Mouse (Mus musculus): ENCODE results near the gene Tmem151b.

Gene Tmem151b

GRCm38 (mm10) chr17:45564531-45565084, 15.1 kb upstream of the Tmem151b start:
- in situ Hi-C loops (cut with MboI), result no loop called here

DNA sequence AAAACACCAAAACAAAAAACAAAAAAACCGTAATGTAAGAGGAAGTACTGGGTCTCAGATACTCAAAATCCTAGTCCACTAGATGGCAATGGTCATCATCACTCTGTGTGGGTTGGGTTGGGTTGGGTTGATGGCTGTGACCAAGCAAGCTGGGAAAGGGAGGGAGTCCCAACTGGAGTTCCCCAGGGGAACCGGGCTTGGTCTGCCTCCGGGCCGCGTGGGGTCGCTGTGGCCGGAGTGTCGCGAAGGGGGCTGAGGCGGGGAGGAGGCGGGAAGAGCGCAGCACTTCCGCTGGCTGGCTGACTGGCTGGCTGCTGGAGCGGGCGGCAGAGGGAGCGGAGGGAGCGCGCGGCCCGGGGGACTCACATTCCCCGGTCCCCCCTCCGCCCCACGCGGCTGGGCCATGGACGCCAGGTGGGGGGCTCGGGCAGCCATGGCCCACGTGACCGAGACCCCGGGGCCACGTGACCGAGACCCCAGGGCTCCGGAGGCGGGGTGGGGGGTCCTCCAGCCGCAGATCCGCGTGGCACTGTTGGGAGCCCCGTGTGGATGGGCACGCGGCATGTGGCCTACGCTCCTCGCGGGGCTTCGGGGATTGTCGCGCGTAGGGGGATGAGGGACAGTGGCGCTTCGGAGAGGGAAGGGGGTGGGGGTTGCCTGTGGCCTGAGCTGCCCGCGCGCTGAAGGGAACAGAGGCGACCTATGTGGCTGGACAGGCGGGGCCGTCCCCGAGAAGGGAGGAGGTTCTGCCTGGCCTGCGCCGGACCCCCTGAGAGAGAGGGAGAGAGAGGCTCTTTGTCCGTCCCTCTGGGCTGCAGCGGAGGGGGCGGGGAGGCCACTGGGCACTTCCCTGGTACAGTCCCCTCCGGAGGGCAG, 14.4 kb upstream of the Tmem151b start, which contains the start of gene Slc35b2:
TSS of gene Slc35b2 (plus strand) at position 220 of the 876 bp plus-strand sequence.
- in situ Hi-C loops (cut with MboI), result no loop called here

DNA sequence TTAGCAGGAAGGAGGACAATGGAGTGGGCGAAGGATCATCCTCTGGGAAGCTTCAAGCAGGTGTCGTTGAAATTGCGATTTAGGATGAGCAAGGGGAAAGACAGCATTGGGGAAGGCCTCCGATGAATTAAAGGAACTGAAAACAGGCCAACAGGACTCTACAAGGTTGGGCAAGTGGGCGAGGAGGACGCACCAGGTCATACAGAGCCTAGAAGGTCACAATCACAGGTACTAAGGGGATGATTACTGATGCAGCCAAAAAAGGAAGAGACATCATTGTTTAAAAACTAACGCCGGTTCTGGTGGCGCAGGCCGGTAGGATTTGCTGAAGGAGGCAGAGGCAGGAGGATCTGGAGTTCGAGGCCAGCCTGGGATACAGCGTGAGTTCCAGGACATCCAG, 13.7 kb upstream of the Tmem151b start:
- in situ Hi-C loops (cut with MboI), result no loop called here

GRCm38 (mm10) chr17:45559732-45560525, 10.5 kb upstream of the Tmem151b start:
- in situ Hi-C loops (cut with MboI), result no loop called here

GRCm38 (mm10) chr17:45557998-45558862, 8.8 kb upstream of the Tmem151b start:
- in situ Hi-C loops (cut with MboI), result no loop called here

GRCm38 (mm10) chr17:45557246-45557824, 7.9 kb upstream of the Tmem151b start:
- in situ Hi-C loops (cut with MboI), result no loop called here

DNA sequence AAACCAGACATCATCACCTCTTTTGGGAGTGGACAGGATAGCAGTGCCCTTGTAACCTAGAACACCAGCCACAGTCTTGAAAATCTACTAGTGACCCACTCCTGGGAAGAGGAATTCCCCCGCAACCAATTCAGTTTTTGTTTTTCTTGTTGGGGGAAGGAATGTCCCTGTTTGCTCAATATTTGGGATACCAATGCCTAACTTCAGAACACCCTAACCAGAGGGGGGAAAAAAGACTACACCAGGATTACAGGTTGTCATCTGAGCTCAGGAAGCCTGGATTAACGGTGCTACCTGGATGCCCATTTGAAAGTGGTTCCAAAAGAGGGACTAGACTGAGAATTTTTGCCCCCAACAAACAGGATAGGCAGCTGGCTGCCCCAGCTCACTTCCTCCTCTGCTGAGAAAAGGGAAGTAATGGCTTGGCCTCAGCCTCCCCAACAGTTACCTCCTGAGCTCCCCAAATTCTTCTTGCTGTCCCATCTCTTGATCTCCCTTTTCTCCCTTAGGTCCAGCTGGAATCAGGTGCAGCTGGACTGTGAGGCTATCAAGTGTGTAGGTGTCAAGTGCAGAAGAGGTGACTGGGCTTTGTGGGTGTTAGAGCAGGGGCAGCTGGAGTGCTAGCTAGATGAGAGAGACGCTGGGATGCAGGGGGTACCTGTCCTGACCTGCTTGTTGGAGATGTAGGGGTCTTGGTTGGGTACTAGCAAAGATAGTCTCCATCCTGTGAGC, 7.2 kb upstream of the Tmem151b start:
- in situ Hi-C loops (cut with MboI), result no loop called here

DNA sequence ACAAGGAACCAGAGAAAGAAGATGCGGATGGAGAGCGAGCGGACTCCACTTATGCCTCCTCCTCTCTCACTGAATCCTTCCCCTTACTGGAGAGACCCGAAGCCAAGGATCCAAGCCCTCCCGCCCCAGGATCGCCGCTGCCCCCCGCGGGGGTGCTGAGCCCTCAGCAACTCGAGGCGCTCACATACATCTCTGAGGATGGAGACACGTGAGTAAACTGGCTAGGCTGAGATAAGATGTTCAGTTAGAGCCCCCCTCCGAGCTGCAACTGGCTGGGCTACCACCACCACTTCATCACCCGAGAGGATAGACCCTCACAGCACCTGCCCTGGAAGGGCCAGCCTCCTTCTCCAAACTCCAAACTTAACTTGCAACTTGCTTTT, 6.6 kb upstream of the Tmem151b start:
- in situ Hi-C loops (cut with MboI), result no loop called here

- in situ Hi-C loops (cut with MboI), result no loop called here
Observed at GRCm38 (mm10) chr17:45555452-45556106, 6.1 kb upstream of the Tmem151b start, which contains the start of gene Nfkbie. Gene Nfkbie, plus strand, starts transcription at chr17:45555703.

DNA sequence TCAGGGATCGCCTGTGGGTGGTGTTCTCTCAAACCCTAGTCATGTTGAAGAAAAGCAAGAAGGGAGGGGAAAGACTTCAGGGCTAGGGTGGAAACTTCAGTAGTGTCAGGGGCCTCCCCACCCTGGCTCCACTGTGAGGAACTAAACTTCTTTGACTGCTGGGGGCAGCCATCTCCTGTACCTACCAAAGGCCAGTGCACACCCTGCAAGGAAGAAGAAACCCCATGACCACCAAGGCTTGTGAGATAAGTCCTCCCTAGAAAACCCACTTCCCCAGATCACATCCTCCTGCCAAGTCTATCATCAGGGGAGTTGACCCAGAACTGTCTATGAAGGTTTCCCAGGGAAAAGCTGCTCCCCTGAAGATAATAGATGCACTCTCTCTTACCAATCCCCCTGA, 4.9 kb upstream of the Tmem151b start:
- in situ Hi-C loops (cut with MboI), result loop anchor here (5.0 kb wide), 1 partner anchor 37 kb away; no protein-coding TSS in a partner anchor

DNA sequence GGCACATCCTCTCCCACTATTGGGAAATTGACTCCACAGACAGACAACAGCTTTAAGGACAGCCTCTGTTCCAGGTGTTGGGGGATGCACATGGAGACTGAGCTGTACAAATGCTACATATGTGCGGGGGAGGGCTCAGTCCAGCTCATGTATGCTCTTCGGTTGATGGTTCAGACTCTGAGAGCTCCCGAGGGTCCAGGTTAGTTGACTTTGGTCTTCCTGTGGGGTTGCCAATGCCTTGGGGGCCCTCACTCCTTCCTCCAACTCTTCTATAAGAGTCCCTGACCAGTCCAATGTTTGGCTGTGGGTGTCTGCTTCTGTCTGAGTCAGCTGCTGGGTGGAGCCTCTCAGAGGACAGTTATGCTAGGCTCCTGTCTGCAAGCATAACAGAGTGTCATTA, 3.6 kb upstream of the Tmem151b start:
- in situ Hi-C loops (cut with MboI), result loop anchor here (5.0 kb wide), 1 partner anchor 36 kb away; no protein-coding TSS in a partner anchor

GRCm38 (mm10) chr17:45551816-45552451, 2.5 kb upstream of the Tmem151b start:
- in situ Hi-C loops (cut with MboI), result loop anchor here (5.0 kb wide), 1 partner anchor 35 kb away; no protein-coding TSS in a partner anchor

- in situ Hi-C loops (cut with MboI), result loop anchor here (5.0 kb wide), 1 partner anchor 34 kb away; no protein-coding TSS in a partner anchor
Observed at GRCm38 (mm10) chr17:45551249-45551796, 1.8 kb upstream of the Tmem151b start.

GRCm38 (mm10) chr17:45550253-45550652, 776 bp upstream of the Tmem151b start:
- in situ Hi-C loops (cut with MboI), result loop anchor here (5.0 kb wide), 1 partner anchor 33 kb away; no protein-coding TSS in a partner anchor

- in situ Hi-C loops (cut with MboI), result no loop called here
Observed at GRCm38 (mm10) chr17:45548541-45549512, 650 bp downstream of the Tmem151b start.

- in situ Hi-C loops (cut with MboI), result no loop called here
Observed at GRCm38 (mm10) chr17:45547461-45548190, 1.9 kb downstream of the Tmem151b start.

DNA sequence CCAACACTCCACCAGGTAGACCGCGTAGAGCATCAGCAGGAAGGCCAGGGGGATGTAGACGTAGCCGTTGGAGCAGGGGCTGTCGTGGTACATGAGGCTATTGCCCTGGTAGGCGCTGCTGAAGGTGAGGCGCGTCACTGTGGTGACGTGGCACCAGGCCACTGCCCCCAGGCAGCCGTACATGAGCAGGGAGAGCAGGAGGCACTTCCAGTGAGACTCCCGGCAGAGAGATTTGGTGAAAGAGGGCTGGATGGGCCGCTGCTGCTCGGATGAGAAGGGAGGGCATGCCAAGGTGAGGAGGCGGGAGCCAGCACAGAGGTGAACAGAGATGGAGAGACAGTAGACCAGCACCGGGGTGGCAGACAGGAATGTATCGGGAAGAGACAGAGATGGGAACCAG, 2.5 kb downstream of the Tmem151b start:
- in situ Hi-C loops (cut with MboI), result no loop called here
